Mouse (Mus musculus) common myeloid progenitor, adult 5-6 weeks (primary cell): ENCODE results near the gene Acsl5. TPM values are rescaled to one million over a fixed set of nuclear protein-coding genes. Genes with fewer than 3 reads are reported as not detected.

Source experiments
- ATAC-seq: replicated peaks from 2 replicates; pipeline ENCODE4 v1.8.0; 2016; ENCODE audit warnings: low read depth, mild to moderate bottlenecking, moderate TSS enrichment, inconsistent platforms; ENCODE audit not compliant: poor library complexity, severe bottlenecking
- total RNA-seq: library from RNA; stranded (forward); fragments of 200-1000, 187-1606 nt; gene quantifications from 2 replicates; pipeline ENCODE4 v1.2.3, GENCODE M21; 2017

Gene Acsl5
- 149 and 265 TPM in 2 replicates for total RNA-seq

- no peak for ATAC-seq
Observed at GRCm38 (mm10) chr19:55251383-55252124, at the start of gene Acsl5. Gene Acsl5 (plus strand): TSS chr19:55251938.

- peak; percentile 85 for ATAC-seq
Observed at GRCm38 (mm10) chr19:55206482-55207138, 45.1 kb upstream of the Acsl5 start.

GRCm38 (mm10) chr19:55207205-55207604 lies 44.5 kb upstream of the Acsl5 start:
- ATAC-seq: peak; percentile 54

- no peak for ATAC-seq
Observed at GRCm38 (mm10) chr19:55207746-55208538, 43.8 kb upstream of the Acsl5 start.

GRCm38 (mm10) chr19:55208654-55209053 lies 43.1 kb upstream of the Acsl5 start:
- ATAC-seq: no peak

- no peak for ATAC-seq
Observed at GRCm38 (mm10) chr19:55209084-55209483, 42.7 kb upstream of the Acsl5 start.

- no peak for ATAC-seq
Observed at GRCm38 (mm10) chr19:55211698-55212097, 40.0 kb upstream of the Acsl5 start.

GRCm38 (mm10) chr19:55213617-55214340 lies 38.0 kb upstream of the Acsl5 start:
- ATAC-seq: no peak

- no peak for ATAC-seq
Observed at GRCm38 (mm10) chr19:55216876-55217275, 34.9 kb upstream of the Acsl5 start.

- no peak for ATAC-seq
Observed at GRCm38 (mm10) chr19:55217365-55217764, 34.4 kb upstream of the Acsl5 start.

- peak; percentile 87 for ATAC-seq
Observed at GRCm38 (mm10) chr19:55218192-55218739, 33.5 kb upstream of the Acsl5 start.

GRCm38 (mm10) chr19:55218741-55219221 lies 33.0 kb upstream of the Acsl5 start:
- peak; percentile 62 for ATAC-seq

- ATAC-seq: no peak
Observed at GRCm38 (mm10) chr19:55219359-55219758, 32.4 kb upstream of the Acsl5 start.

- no peak for ATAC-seq
Observed at GRCm38 (mm10) chr19:55221208-55221607, 30.5 kb upstream of the Acsl5 start.

GRCm38 (mm10) chr19:55222268-55222667 lies 29.5 kb upstream of the Acsl5 start:
- ATAC-seq: no peak

- ATAC-seq: no peak
Observed at GRCm38 (mm10) chr19:55226621-55227020, 25.1 kb upstream of the Acsl5 start.

GRCm38 (mm10) chr19:55227135-55227534 lies 24.6 kb upstream of the Acsl5 start:
- peak; percentile 16; the same call in 1 of the 2 replicates for ATAC-seq

GRCm38 (mm10) chr19:55231081-55231480 lies 20.7 kb upstream of the Acsl5 start:
- ATAC-seq: peak; percentile 66

- ATAC-seq: no peak
Observed at GRCm38 (mm10) chr19:55232136-55232535, 19.6 kb upstream of the Acsl5 start.

GRCm38 (mm10) chr19:55236026-55236425 lies 15.7 kb upstream of the Acsl5 start:
- no peak for ATAC-seq
